Mouse (Mus musculus): ENCODE measurements around the gene Wnt16.

DNA sequence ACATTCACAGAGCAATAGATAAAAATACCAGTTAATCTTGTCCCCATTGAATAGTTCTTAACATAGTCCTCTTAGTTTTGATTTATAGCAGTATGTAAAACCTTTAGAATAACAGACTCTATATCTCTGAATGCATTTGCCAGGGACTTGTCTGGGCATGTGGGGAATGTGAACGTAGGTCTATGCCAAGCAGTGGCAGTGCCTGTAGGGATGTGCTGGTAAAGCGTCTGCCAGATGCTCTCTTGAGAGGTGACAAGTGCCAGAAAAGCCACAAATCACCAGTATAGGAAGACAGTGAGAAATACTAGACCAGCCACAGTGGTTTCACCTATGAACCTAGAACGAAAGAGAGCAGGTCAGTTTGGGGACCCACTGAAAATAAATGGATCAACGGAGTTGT, 25.5 kb upstream of the Wnt16 start:
- TF ChIP-seq GABPA (IDR thresholded peaks at IDR 0.05; ENCODE audit: insufficient replicate concordance, low read depth, low read length), result no peak
- no peak for TF ChIP-seq CTCF (conservative IDR thresholded peaks at IDR 0.05 in 1 of 2, IDR thresholded peaks at IDR 0.05 in 1 of 2; ENCODE audit: low read depth in 2 of 2, low read length in 2 of 2)
- no peak for TF ChIP-seq CHD2 (IDR thresholded peaks at IDR 0.05; ENCODE audit: low read length)
- TF ChIP-seq TCF12 (IDR thresholded peaks at IDR 0.05; ENCODE audit: low read depth, low read length), result no peak
- TF ChIP-seq POLR2A (IDR thresholded peaks at IDR 0.05; ENCODE audit: low read depth, low read length), result no peak
- no peak for TF ChIP-seq POLR2AphosphoS2 (IDR thresholded peaks at IDR 0.05; ENCODE audit: low read depth, low read length)
- 0 out of 2 replicates have a peak, but pooled peaks have one; percentile 11 for TF ChIP-seq EP300 (IDR thresholded peaks at IDR 0.05; ENCODE audit: low read length)
- TF ChIP-seq MAFK (IDR thresholded peaks at IDR 0.05; ENCODE audit: insufficient replicate concordance, low read length), result no peak
- TF ChIP-seq ETS1 (conservative IDR thresholded peaks at IDR 0.05; ENCODE audit: low read depth, low read length), result no peak
- TF ChIP-seq NRF1 (IDR thresholded peaks at IDR 0.05; ENCODE audit: low read depth, low read length), result no peak
- no peak for TF ChIP-seq SMC3 (IDR thresholded peaks at IDR 0.05; ENCODE audit: low read depth, low read length)
- TF ChIP-seq ZMIZ1 (IDR thresholded peaks at IDR 0.05; ENCODE audit: low read depth, low read length), result peak; percentile 69; the same call in 1 of the 2 replicates
